Mouse (Mus musculus) ES-E14 (cell line): ENCODE data around the gene Lhfpl3. TPM values are rescaled to one million over a fixed set of nuclear protein-coding genes. Genes with fewer than 3 reads are reported as not detected.

Source experiments
- DNase-seq: peaks from one replicate; pipeline ENCODE4 v3.0.0-alpha.2; 2013; ENCODE audit warnings: low read depth, low spot score
- H3K27ac ChIP-seq: 2 replicates; pipeline ENCODE4 v1.5.1; 2012; ENCODE audit warnings: low read depth, mild to moderate bottlenecking, low read length, moderate library complexity, mixed read lengths; ENCODE audit not compliant: poor library complexity, insufficient read depth, severe bottlenecking
- H3K36me3 ChIP-seq: 2 replicates; pipeline ENCODE4 v1.6.1; 2012; ENCODE audit warnings: mild to moderate bottlenecking, low read length, moderate library complexity, mixed read lengths; ENCODE audit not compliant: control insufficient read depth, poor library complexity, insufficient read depth, severe bottlenecking
- H3K4me1 ChIP-seq, 2 experiments: fragments of 150-350 bp in 1 of 2; sonication (generic) in 1 of 2; 2 replicates each; pipeline ENCODE4 v1.6.1; 2012; ENCODE audit warnings: low read length in 2 of 2, mild to moderate bottlenecking in 1 of 2, mixed read lengths in 1 of 2; ENCODE audit not compliant: control insufficient read depth in 2 of 2, insufficient read depth in 2 of 2, poor library complexity in 1 of 2
- H3K4me3 ChIP-seq, 2 experiments: fragments of 150-350 bp in 1 of 2; sonication (generic) in 1 of 2; 2 replicates each; pipeline ENCODE4 v1.5.1; 2012; ENCODE audit warnings: low read length in 2 of 2, low read depth in 1 of 2, mild to moderate bottlenecking in 1 of 2, mixed read lengths in 1 of 2; ENCODE audit not compliant: insufficient read depth in 1 of 2, poor library complexity in 1 of 2, severe bottlenecking in 1 of 2
- H3K9ac ChIP-seq: 2 replicates; pipeline ENCODE4 v1.6.1; 2012; ENCODE audit warnings: low read depth, mild to moderate bottlenecking, low read length, mixed read lengths; ENCODE audit not compliant: poor library complexity, insufficient read depth, severe bottlenecking
- H3K9me3 ChIP-seq: fragments of 150-350 bp; sonication (generic); 2 replicates; pipeline ENCODE4 v1.6.1; 2012; ENCODE audit warnings: low read depth, mild to moderate bottlenecking, low read length; ENCODE audit not compliant: control insufficient read depth, insufficient read depth
- CHD2 ChIP-seq: IDR thresholded peaks from 2 replicates; pipeline ENCODE4 v1.6.1; 2014; ENCODE audit warnings: mild to moderate bottlenecking, low read depth, low read length, inconsistent platforms
- HCFC1 ChIP-seq: IDR thresholded peaks from 2 replicates; pipeline ENCODE4 v1.6.1; 2012; ENCODE audit warnings: low read length, inconsistent platforms, borderline replicate concordance; ENCODE audit not compliant: insufficient read depth
- MAFK ChIP-seq: IDR thresholded peaks from 2 replicates; pipeline ENCODE4 v1.6.1; 2014; ENCODE audit warnings: mild to moderate bottlenecking, low read depth, low read length, inconsistent platforms; ENCODE audit not compliant: insufficient read depth
- ZC3H11A ChIP-seq: IDR thresholded peaks from 2 replicates; pipeline ENCODE4 v1.6.1; 2012; ENCODE audit warnings: low read depth, mild to moderate bottlenecking, inconsistent platforms, low read length, borderline replicate concordance
- ZNF384 ChIP-seq: IDR thresholded peaks from 2 replicates; pipeline ENCODE4 v1.6.1; 2012; ENCODE audit warnings: low read depth, low read length, inconsistent platforms
- in situ Hi-C, 2 experiments: fragments of 600-800 bp; cut with MboI; formaldehyde crosslinking; loops; one replicate each; pipeline ENCODE4 v1.15.1; 2025; ENCODE audit warnings: low sequenced_read_pairs in 2 of 2, inconsistent platforms in 1 of 2; ENCODE audit not compliant: unreplicated experiment in 2 of 2
- total RNA-seq: library from RNA; depleted of rRNA; stranded (reverse); fragments of 300-350 nt; gene quantifications from 2 replicates; pipeline ENCODE4 v1.2.3, GENCODE M21; 2012

The Lhfpl3 gene
- total RNA-seq, 1 experiment = not detected

- DNase-seq = peak; percentile 24
- in situ Hi-C loops = no loop called here
- TF ChIP-seq ZNF384 = no peak
- Histone ChIP-seq H3K9ac (no peak overlapping the region), H3K27ac (no peak overlapping the region), H3K36me3 (no peaks in the 10 kb centered on the region), H3K4me3 (no peak overlapping the region), H3K4me1 (no peaks in the 10 kb centered on the region), H3K9me3 (no peaks in the 10 kb centered on the region)
Measured at GRCm38 (mm10) chr5:22943306-22943705, 197.4 kb downstream of the Lhfpl3 start.

GRCm38 (mm10) chr5:22963300-22963699 is 217.4 kb downstream of the Lhfpl3 start:
- Histone ChIP-seq H3K27ac (no peak overlapping the region), H3K9ac (no peak overlapping the region), H3K9me3 (no peaks in the 10 kb centered on the region), H3K4me3 (no peak overlapping the region), H3K4me1 (no peaks in the 10 kb centered on the region), H3K36me3 (no peaks in the 10 kb centered on the region)
- in situ Hi-C loops = no loop called here
- TF ChIP-seq ZC3H11A (no peak), HCFC1 (no peak), CHD2 (no peak), ZNF384 (no peak), MAFK (no peak)
- DNase-seq = no peak

- in situ Hi-C loops = no loop called here
- Histone ChIP-seq H3K9ac (no peak overlapping the region), H3K4me1 (no peaks in the 10 kb centered on the region), H3K36me3 (no peaks in the 10 kb centered on the region), H3K4me3 (no peak overlapping the region), H3K27ac (no peak overlapping the region), H3K9me3 (no peaks in the 10 kb centered on the region)
- DNase-seq = no peak
- TF ChIP-seq HCFC1 = no peak
- TF ChIP-seq ZNF384 = no peak
- no peak for TF ChIP-seq MAFK
- TF ChIP-seq CHD2 = no peak
- no peak for TF ChIP-seq ZC3H11A
Measured at GRCm38 (mm10) chr5:22986771-22987170, 240.9 kb downstream of the Lhfpl3 start.

GRCm38 (mm10) chr5:22999811-23000210 is 254.0 kb downstream of the Lhfpl3 start:
- H3K4me3 ChIP-seq = no peak overlapping the region
- H3K4me1 ChIP-seq = no peaks in the 10 kb centered on the region
- H3K36me3 ChIP-seq = no peaks in the 10 kb centered on the region
- H3K9me3 ChIP-seq = no peaks in the 10 kb centered on the region
- TF ChIP-seq HCFC1 = no peak
- no peak for TF ChIP-seq MAFK
- no peak for TF ChIP-seq CHD2
- no peak for TF ChIP-seq ZNF384
- no peak for TF ChIP-seq ZC3H11A
- DNase-seq = peak; percentile 1
- H3K9ac ChIP-seq = no peak overlapping the region
- no peak overlapping the region for H3K27ac ChIP-seq
- in situ Hi-C loops = no loop called here

- in situ Hi-C loops = no loop called here
- Histone ChIP-seq H3K9me3 (no peaks in the 10 kb centered on the region), H3K4me3 (no peak overlapping the region), H3K4me1 (no peaks in the 10 kb centered on the region), H3K27ac (no peak overlapping the region), H3K36me3 (no peaks in the 10 kb centered on the region), H3K9ac (no peak overlapping the region)
- DNase-seq = no peak
- TF ChIP-seq CHD2 = no peak
- no peak for TF ChIP-seq MAFK
- no peak for TF ChIP-seq ZNF384
- TF ChIP-seq ZC3H11A = no peak
- no peak for TF ChIP-seq HCFC1
Measured at GRCm38 (mm10) chr5:23003123-23003797, 257.4 kb downstream of the Lhfpl3 start.
